Mouse (Mus musculus) hindbrain, embryonic 12.5 days (tissue): ENCODE measurements around the gene 1700029F12Rik. TPM values are rescaled to one million over a fixed set of nuclear protein-coding genes. Genes with fewer than 3 reads are reported as not detected.

Experiments
- ATAC-seq: fragments of 200-750 bp; cut with Nextera tagmentation; 2 replicates; pipeline ENCODE4 v1.8.0; 2017; ENCODE audit warnings: moderate TSS enrichment; ENCODE audit not compliant: low FRiP score
- H3K27ac ChIP-seq: fragments of 300-500 bp; sonication (generic); 2 replicates; pipeline ENCODE4 v1.5.1; 2016; ENCODE audit warnings: mild to moderate bottlenecking
- H3K27me3 ChIP-seq: fragments of 300-500 bp; sonication (generic); 2 replicates; pipeline ENCODE4 v1.6.1; 2016; ENCODE audit warnings: mild to moderate bottlenecking
- H3K36me3 ChIP-seq: fragments of 300-500 bp; sonication (generic); 2 replicates; pipeline ENCODE4 v1.6.1; 2016; ENCODE audit warnings: mild to moderate bottlenecking
- H3K4me1 ChIP-seq: fragments of 300-500 bp; sonication (generic); 2 replicates; pipeline ENCODE4 v1.6.1; 2016
- H3K4me2 ChIP-seq: fragments of 300-500 bp; sonication (generic); replicated peaks from 2 replicates; pipeline ENCODE4 v1.6.1; 2016; ENCODE audit warnings: mild to moderate bottlenecking
- H3K4me3 ChIP-seq: fragments of 300-500 bp; sonication (generic); 2 replicates; pipeline ENCODE4 v1.5.1; 2016; ENCODE audit warnings: mild to moderate bottlenecking
- H3K9ac ChIP-seq: fragments of 300-500 bp; sonication (generic); 2 replicates; pipeline ENCODE4 v1.6.1; 2016; ENCODE audit warnings: mild to moderate bottlenecking, moderate library complexity
- H3K9me3 ChIP-seq: fragments of 300-500 bp; sonication (generic); replicated peaks from 2 replicates; pipeline ENCODE4 v1.6.1; 2016; ENCODE audit warnings: mild to moderate bottlenecking
- WGBS: fragments of 180-500 bp; shearing (Covaris S2); methylation state at CpG from one replicate; pipeline ENCODE4 v1.1.7; 2016; 5-methylcytosine and 5-hydroxymethylcytosine counted together
- polyA plus RNA-seq: library from polyadenylated mRNA; unstranded; fragments of >200 nt; fragmentation: Nextera tagmentation; extraction: Ambion mirVana; gene quantifications from 2 replicates; pipeline ENCODE4 v1.2.1, GENCODE M21; 2016

1700029F12Rik gene
- polyA plus RNA-seq, 1 experiment from 2014 or later, result not detected

- Histone ChIP-seq H3K4me3 (no peak overlapping the region), H3K9me3 (no peaks in the 10 kb centered on the region), H3K4me1 (no peaks in the 10 kb centered on the region), H3K27ac (no peak overlapping the region), H3K4me2 (no peak overlapping the region), H3K36me3 (no peaks in the 10 kb centered on the region), H3K27me3 (no peaks in the 10 kb centered on the region), H3K9ac (no peak overlapping the region)
- no peak for ATAC-seq
- WGBS, result 90% methylated on average over 3 of the region's 3 CpGs
Measured at GRCm38 (mm10) chr13:97017711-97018110, 16.5 kb downstream of the 1700029F12Rik start.

- ATAC-seq, result no peak
- Histone ChIP-seq H3K27ac (no peak overlapping the region), H3K9ac (no peak overlapping the region), H3K4me2 (no peak overlapping the region), H3K27me3 (no peaks in the 10 kb centered on the region), H3K9me3 (no peaks in the 10 kb centered on the region), H3K36me3 (no peaks in the 10 kb centered on the region), H3K4me1 (no peaks in the 10 kb centered on the region), H3K4me3 (no peak overlapping the region)
- WGBS, result 79% methylated on average over 4 of the region's 4 CpGs
Measured at GRCm38 (mm10) chr13:97014366-97014765, 19.8 kb downstream of the 1700029F12Rik start.

GRCm38 (mm10) chr13:97008266-97009153 is 25.7 kb downstream of the 1700029F12Rik start:
- WGBS, result 3% methylated on average over 19 of the region's 19 CpGs
- Histone ChIP-seq H3K9ac (peak overlapping the region; percentile 57), H3K36me3 (no peaks in the 10 kb centered on the region), H3K9me3 (no peaks in the 10 kb centered on the region), H3K4me3 (peak overlapping the region; percentile 42), H3K4me2 (peak overlapping the region; percentile 82), H3K4me1 (no peaks in the 10 kb centered on the region), H3K27me3 (no peaks in the 10 kb centered on the region), H3K27ac (peak overlapping the region; percentile 66)
- peak; percentile 81 for ATAC-seq

- peak; percentile 85 for ATAC-seq
- Histone ChIP-seq H3K9ac (peak overlapping the region; percentile 57), H3K4me2 (peak overlapping the region; percentile 82), H3K4me3 (peak overlapping the region; percentile 42), H3K36me3 (no peaks in the 10 kb centered on the region), H3K27ac (peak overlapping the region; percentile 40; the same call in 1 of the 2 replicates), H3K27me3 (no peaks in the 10 kb centered on the region), H3K4me1 (no peaks in the 10 kb centered on the region), H3K9me3 (no peaks in the 10 kb centered on the region)
- WGBS, result 2% methylated on average over 18 of the region's 21 CpGs
Measured at GRCm38 (mm10) chr13:97007501-97008265, 26.5 kb downstream of the 1700029F12Rik start.

- no peak overlapping the region for H3K9ac ChIP-seq
- ATAC-seq, result no peak
- H3K4me1 ChIP-seq, result no peaks in the 10 kb centered on the region
- peak overlapping the region; percentile 42 for H3K4me3 ChIP-seq
- H3K4me2 ChIP-seq, result peak overlapping the region; percentile 82
- H3K9me3 ChIP-seq, result no peaks in the 10 kb centered on the region
- H3K27ac ChIP-seq, result no peak overlapping the region
- H3K36me3 ChIP-seq, result no peaks in the 10 kb centered on the region
- H3K27me3 ChIP-seq, result no peaks in the 10 kb centered on the region
- 29% methylated on average over 2 of the region's 2 CpGs for WGBS
Measured at GRCm38 (mm10) chr13:97006784-97007183, 27.4 kb downstream of the 1700029F12Rik start.

GRCm38 (mm10) chr13:96997080-96997479 is 37.1 kb downstream of the 1700029F12Rik start:
- Histone ChIP-seq H3K27ac (no peak overlapping the region), H3K4me3 (no peak overlapping the region), H3K4me2 (no peak overlapping the region), H3K27me3 (no peaks in the 10 kb centered on the region), H3K9ac (no peak overlapping the region), H3K9me3 (no peaks in the 10 kb centered on the region), H3K4me1 (no peaks in the 10 kb centered on the region), H3K36me3 (no peaks in the 10 kb centered on the region)
- 90% methylated on average over 1 of the region's 1 CpGs for WGBS
- no peak for ATAC-seq

- 80% methylated on average over 5 of the region's 5 CpGs for WGBS
- H3K4me1 ChIP-seq, result no peaks in the 10 kb centered on the region
- no peak overlapping the region for H3K4me3 ChIP-seq
- H3K27me3 ChIP-seq, result no peaks in the 10 kb centered on the region
- no peak overlapping the region for H3K9ac ChIP-seq
- ATAC-seq, result no peak
- no peak overlapping the region for H3K27ac ChIP-seq
- no peaks in the 10 kb centered on the region for H3K9me3 ChIP-seq
- H3K4me2 ChIP-seq, result no peak overlapping the region
- H3K36me3 ChIP-seq, result no peaks in the 10 kb centered on the region
Measured at GRCm38 (mm10) chr13:96995243-96995642, 38.9 kb downstream of the 1700029F12Rik start.

- ATAC-seq, result no peak
- H3K4me1 ChIP-seq, result no peaks in the 10 kb centered on the region
- no peaks in the 10 kb centered on the region for H3K27me3 ChIP-seq
- no peak overlapping the region for H3K4me2 ChIP-seq
- WGBS, result 34% methylated on average over 8 of the region's 8 CpGs
- no peaks in the 10 kb centered on the region for H3K9me3 ChIP-seq
- no peak overlapping the region for H3K9ac ChIP-seq
- H3K27ac ChIP-seq, result no peak overlapping the region
- no peaks in the 10 kb centered on the region for H3K36me3 ChIP-seq
- H3K4me3 ChIP-seq, result no peak overlapping the region
Measured at GRCm38 (mm10) chr13:96993291-96993989, 40.7 kb downstream of the 1700029F12Rik start.

GRCm38 (mm10) chr13:96990561-96991265 is 43.4 kb downstream of the 1700029F12Rik start:
- H3K27ac ChIP-seq, result no peak overlapping the region
- H3K9me3 ChIP-seq, result no peaks in the 10 kb centered on the region
- H3K27me3 ChIP-seq, result no peaks in the 10 kb centered on the region
- 83% methylated on average over 14 of the region's 14 CpGs for WGBS
- H3K4me3 ChIP-seq, result no peak overlapping the region
- no peaks in the 10 kb centered on the region for H3K36me3 ChIP-seq
- ATAC-seq, result no peak
- no peak overlapping the region for H3K9ac ChIP-seq
- no peaks in the 10 kb centered on the region for H3K4me1 ChIP-seq
- no peak overlapping the region for H3K4me2 ChIP-seq

- no peak for ATAC-seq
- no peak overlapping the region for H3K4me2 ChIP-seq
Measured at GRCm38 (mm10) chr13:96990045-96990444, 44.1 kb downstream of the 1700029F12Rik start.

GRCm38 (mm10) chr13:96989129-96989528 is 45.0 kb downstream of the 1700029F12Rik start:
- Histone ChIP-seq H3K4me2 (no peak overlapping the region), H3K4me3 (no peak overlapping the region), H3K9ac (no peak overlapping the region), H3K36me3 (no peaks in the 10 kb centered on the region), H3K27me3 (no peaks in the 10 kb centered on the region), H3K9me3 (no peaks in the 10 kb centered on the region), H3K27ac (no peak overlapping the region), H3K4me1 (no peaks in the 10 kb centered on the region)
- ATAC-seq, result no peak
- WGBS, result 94% methylated on average over 16 of the region's 16 CpGs

More at GRCm38 (mm10) chr13:96990045-96990444, 44.1 kb downstream of the 1700029F12Rik start:
- Histone ChIP-seq H3K4me1 (no peaks in the 10 kb centered on the region), H3K4me3 (no peak overlapping the region), H3K27me3 (no peaks in the 10 kb centered on the region), H3K9ac (no peak overlapping the region), H3K9me3 (no peaks in the 10 kb centered on the region), H3K27ac (no peak overlapping the region), H3K36me3 (no peaks in the 10 kb centered on the region)
- WGBS, result 93% methylated on average over 3 of the region's 3 CpGs
